Mouse (Mus musculus) urinary bladder, postnatal 36 days (tissue): ENCODE measurements at regions not wholly inside any gene's neighbourhood (a gene's known extent, or its start where the extent isn't known, plus 50 kb on each side); places are given as distances from the start of the nearest gene placed in this dataset.

Experiments
- DNase-seq, 2 experiments: peaks; one replicate each; pipeline ENCODE4 v3.0.0; 2022; ENCODE audit warnings: low spot score in 2 of 2, mixed read lengths in 1 of 2

DNA sequence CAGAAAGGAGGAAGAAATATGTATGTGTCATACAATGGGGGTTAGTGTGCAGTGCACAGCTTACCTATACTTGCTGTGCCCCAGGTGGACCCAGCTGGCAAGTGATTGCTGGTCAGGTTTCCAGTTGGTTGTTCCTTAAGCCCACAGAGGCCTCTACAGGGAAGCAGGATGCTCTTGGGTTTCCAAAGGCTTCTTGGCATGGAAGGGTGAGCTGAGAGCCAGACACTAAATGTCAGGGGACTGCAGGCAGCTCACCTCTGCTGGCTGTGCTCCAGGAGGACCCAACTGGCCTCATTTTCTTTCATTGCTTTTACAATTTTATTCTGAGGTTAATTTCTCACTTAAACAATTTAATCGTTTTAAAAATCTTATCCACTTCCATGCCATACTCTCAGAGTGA, 108.1 kb downstream of the Gm10184 start:
- DNase-seq: no peak

DNA sequence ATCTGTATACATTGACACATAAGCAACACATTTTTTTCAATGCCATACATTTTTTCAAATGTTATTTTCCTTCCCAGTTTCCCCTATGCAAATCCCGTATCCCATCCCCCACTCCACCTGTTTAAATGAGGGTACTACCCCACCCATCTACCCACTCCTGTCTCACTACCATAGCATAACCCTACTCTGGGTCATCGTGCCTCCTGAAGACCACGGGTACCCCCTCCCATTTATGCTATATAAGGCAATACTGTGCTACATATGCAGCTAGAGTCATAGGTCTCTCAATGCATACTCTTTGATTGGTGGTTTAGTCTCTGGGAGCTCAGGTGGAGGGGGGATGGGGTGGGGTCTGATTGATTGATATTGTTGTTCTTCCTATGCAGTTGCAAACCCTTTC, 132.7 kb downstream of the Gm10184 start:
- no peak for DNase-seq

DNA sequence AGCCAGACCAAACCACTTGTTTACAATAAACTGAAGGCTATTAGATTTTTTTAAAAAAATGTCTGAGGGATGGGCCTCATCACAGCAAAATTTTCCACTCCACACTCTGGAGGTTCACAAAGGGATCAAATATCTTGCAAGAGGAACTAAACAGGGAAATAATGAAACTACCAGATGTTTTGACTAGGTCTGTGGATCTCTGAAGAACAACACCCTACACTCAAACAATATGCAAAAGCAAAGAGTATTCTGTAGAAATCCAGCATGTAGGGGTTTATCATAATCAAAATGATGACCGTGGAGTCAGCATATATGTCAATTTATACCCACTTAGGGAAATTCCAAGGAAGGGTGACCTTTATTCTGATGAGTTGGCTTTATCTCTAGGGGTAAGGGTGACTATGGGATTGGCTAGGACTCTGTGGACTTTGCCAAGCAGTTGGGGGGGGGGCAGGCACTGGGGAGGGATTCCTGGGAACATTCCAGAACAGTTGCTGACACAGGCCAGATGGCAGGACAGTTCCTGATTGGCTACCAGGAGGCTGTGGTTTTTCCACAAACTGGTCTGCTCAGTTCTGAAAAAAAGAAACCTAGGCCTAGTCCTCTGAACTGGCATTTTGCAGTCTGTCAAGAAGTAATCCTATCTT, 143.9 kb downstream of the Gm10184 start:
- no peak for DNase-seq

DNA sequence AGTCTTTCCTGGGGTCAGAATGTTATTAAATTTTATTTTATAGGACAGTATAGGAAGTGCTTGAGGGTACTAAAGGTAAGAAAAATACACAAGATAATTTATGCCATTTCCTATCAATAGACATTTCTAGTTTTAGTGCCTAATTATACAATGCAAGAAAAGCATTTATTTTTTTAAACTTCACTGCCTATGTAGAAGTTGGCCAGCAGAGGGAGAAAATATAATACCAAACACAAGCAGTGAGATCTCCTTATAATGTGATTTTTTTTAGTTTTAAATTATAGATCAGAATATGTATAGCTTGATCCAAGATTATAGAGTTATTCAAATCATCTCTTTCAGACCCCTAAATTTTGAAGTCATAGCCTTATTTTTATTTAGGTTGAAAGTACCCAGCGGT, 172.8 kb downstream of the Gm10184 start:
- DNase-seq: no peak

DNA sequence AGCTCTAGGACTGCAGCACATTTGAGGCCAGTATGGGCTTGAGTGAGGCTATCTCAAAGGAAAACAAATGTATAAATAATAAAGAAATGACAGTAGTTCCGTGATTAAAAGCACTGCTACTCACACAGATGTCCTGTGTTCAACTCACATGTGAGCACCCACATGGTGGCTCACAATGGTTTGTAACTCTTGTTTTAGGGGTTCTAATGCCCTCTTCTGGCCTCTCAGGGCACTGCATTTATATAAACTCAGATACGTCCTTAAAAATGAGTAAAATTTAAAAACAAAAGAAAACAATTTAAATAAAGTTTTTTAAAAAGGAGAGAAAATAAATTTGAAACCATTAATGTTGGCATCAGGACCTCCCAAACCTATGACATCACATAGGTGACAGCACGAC, 184.7 kb downstream of the Gm10184 start:
- no peak for DNase-seq

DNA sequence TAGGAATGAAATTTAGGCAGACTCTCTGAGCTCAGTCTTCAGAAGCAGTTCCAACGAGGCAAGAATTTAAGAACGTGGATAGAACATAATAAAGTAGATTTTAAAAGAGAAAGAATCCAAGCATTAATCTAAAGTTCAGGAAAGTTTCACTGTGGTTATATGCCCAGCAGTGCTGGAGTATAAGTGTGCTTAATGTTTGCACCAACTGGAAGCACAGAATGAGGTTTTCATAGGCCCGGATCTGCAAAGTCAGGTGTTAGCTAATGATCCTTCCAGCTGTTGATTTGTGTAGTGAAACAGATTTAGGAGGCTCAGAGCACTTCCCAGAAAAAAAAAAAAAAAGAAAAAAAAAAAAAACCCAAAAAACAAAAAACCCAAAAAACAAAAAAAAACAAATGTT, 228.5 kb downstream of the Gm10184 start:
- DNase-seq: no peak

DNA sequence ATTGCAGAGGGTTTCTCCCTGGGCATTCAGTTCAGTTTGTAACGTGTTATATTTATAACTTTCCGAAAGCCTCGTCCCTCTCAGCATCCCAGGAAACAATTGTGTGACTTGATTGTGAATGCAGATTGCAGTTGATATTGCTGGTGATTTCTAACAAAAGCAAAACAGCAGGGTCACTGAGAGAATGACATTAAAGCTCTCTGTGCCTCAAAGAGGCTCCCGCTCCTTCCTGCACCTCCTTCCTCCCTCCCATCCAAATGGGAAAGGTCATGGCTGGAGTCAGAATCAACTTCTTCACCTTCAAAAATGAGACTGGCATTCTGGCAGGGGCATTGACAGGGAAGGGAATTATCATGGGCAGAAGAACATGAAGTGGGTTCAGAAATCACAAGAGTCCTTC, 251.9 kb downstream of the Gm10184 start:
- DNase-seq: no peak

DNA sequence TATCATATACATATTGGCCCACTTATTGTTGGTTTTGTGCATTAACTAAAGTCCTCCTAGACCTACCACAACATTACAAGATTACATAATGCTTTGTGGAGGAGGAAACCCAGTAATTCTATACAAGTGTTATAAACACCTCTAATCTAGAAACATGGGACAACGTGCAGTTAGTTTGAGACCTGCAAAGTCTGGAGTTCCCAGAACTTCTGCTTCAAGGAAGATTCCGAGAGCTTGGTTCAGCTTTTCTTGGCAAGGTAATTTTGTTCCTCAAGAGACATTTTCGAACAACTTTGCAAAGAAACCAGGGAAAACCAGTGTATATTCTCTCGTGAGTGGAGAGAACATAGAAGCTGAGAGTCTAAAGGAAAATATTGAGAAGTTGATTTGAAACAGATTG, 254.0 kb downstream of the Gm10184 start:
- DNase-seq: no peak

DNA sequence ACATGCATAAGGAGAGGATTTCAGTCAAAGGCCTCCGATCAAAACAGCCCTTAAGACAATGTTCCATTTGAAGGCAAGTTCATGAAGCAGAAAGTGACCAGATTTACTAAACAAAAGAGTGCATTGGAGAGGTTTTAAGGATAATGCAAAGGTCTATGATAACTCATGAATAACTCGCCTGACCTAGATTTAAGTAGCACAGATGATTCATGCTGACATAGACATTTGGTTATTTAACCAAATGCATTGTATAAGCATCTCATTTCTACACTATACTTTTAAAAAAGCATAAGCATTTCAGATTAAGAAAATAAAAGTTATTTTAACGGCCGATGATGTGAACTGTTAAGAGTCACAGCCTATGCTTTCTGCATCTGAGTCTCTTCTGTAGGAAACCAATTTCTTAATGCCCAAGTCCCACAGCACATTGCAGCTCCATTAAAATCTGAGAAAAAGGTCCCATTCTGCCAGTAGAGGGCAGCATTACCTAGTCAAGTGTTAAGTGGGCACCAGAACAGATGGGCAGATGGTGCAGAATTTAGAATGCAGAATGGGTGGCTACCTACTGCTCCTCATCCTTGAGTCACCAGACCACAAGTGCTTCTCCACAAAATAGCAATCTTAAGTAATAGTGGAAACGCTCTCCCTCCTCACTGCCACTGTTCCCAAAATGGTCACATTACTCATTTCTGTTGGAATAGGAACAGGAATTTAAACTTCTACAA, 256.0 kb downstream of the Gm10184 start:
- DNase-seq: peak; percentile 3 to 6

DNA sequence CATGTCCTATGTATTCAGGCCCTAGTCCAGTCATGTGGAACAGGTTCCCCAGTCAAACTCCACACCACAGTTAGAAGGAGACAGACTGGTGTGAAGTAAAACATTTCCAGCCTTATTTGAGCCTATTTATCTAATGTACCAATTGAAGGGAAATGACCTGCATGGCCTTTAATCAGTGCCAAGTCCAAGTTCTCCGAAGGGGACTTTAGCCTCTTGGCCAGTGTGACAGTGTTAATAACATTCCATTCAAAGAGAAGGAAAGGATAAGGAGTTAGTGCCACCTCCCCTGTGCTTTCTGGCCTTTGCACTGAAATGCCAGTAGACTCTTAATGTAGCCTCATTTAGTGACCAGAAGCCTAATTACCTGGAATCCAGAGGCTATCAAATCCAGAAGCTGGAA, 264.2 kb downstream of the Gm10184 start:
- no peak for DNase-seq
